Mouse (Mus musculus): ENCODE measurements around the gene Sclt1.

DNA sequence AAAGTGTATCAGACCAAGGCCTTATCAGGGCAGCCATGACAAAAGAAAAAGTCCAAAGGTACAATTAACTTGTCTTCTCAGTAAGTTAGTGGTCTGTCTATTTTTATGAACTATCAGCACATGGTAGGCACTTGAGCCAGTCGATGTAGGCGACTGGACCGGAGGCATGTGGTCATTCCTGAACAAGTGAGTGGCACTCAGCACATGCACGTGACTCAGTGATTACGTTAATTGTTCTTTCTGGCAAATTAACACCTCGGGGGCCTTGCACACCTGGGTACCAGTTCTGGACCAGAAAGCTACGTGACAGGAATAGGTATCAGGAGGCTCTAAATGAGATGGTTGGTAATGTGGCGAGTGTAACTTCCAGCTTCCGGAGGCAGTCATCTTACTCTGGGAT is 135.3 kb downstream of the Sclt1 start:
- TF ChIP-seq POLR2A (IDR thresholded peaks at IDR 0.05; ENCODE audit: borderline replicate concordance, extremely low read depth, insufficient read depth, insufficient read length, poor library complexity, severe bottlenecking): no peak
- TF ChIP-seq CTCF (IDR thresholded peaks at IDR 0.05; ENCODE audit: borderline replicate concordance, extremely low read depth, insufficient read depth, insufficient read length): no peak

Data from brain, embryonic 14.5 days (tissue).